Mouse (Mus musculus): ENCODE results near the gene Ly6g6c.

Ly6g6c gene

GRCm38 (mm10) chr17:35083929-35084497, 18.8 kb downstream of the Ly6g6c start:
- no peak for DNase-seq (ENCODE audit: low spot score)

GRCm38 (mm10) chr17:35085208-35085865, 20.1 kb downstream of the Ly6g6c start, which contains the start of gene Ly6g6f:
Gene Ly6g6f, minus strand, starts transcription at chr17:35085610.
- DNase-seq (ENCODE audit: low spot score), result no peak

GRCm38 (mm10) chr17:35088151-35088550, 23.0 kb downstream of the Ly6g6c start:
- no peak for DNase-seq (ENCODE audit: low spot score)

- DNase-seq (ENCODE audit: low spot score), result peak; percentile 92
Observed at GRCm38 (mm10) chr17:35088825-35089644, 23.8 kb downstream of the Ly6g6c start, which contains the start of gene Abhd16a. Gene Abhd16a, plus strand, starts transcription at chr17:35089263.

- DNase-seq (ENCODE audit: low spot score), result no peak
Observed at GRCm38 (mm10) chr17:35090166-35090932, 25.2 kb downstream of the Ly6g6c start.

- DNase-seq (ENCODE audit: low spot score), result no peak
Observed at GRCm38 (mm10) chr17:35092403-35093198, 27.4 kb downstream of the Ly6g6c start.

GRCm38 (mm10) chr17:35094475-35095365, 29.5 kb downstream of the Ly6g6c start:
- DNase-seq (ENCODE audit: low spot score), result no peak

GRCm38 (mm10) chr17:35096597-35096996, 31.4 kb downstream of the Ly6g6c start:
- DNase-seq (ENCODE audit: low spot score), result no peak

- DNase-seq (ENCODE audit: low spot score), result no peak
Observed at GRCm38 (mm10) chr17:35097164-35097655, 32.0 kb downstream of the Ly6g6c start.

- no peak for DNase-seq (ENCODE audit: low spot score)
Observed at GRCm38 (mm10) chr17:35100196-35100765, 35.1 kb downstream of the Ly6g6c start.

GRCm38 (mm10) chr17:35101161-35101560, 36.0 kb downstream of the Ly6g6c start:
- no peak for DNase-seq (ENCODE audit: low spot score)

- no peak for DNase-seq (ENCODE audit: low spot score)
Observed at GRCm38 (mm10) chr17:35102299-35102698, 37.1 kb downstream of the Ly6g6c start.

GRCm38 (mm10) chr17:35103221-35103690, 38.1 kb downstream of the Ly6g6c start:
- no peak for DNase-seq (ENCODE audit: low spot score)

- no peak for DNase-seq (ENCODE audit: low spot score)
Observed at GRCm38 (mm10) chr17:35104079-35104478, 38.9 kb downstream of the Ly6g6c start.

GRCm38 (mm10) chr17:35104754-35105153, 39.6 kb downstream of the Ly6g6c start:
- DNase-seq (ENCODE audit: low spot score), result no peak

- DNase-seq (ENCODE audit: low spot score), result no peak
Observed at GRCm38 (mm10) chr17:35105740-35106389, 40.7 kb downstream of the Ly6g6c start.

GRCm38 (mm10) chr17:35106522-35106921, 41.3 kb downstream of the Ly6g6c start:
- DNase-seq (ENCODE audit: low spot score), result no peak

GRCm38 (mm10) chr17:35108097-35108496, 42.9 kb downstream of the Ly6g6c start, which contains the start of gene Ly6g5c:
Gene Ly6g5c, plus strand, starts transcription at chr17:35108279.
- DNase-seq (ENCODE audit: low spot score), result no peak

- no peak for DNase-seq (ENCODE audit: low spot score)
Observed at GRCm38 (mm10) chr17:35111774-35112173, 46.6 kb downstream of the Ly6g6c start.

All from testis, postnatal 14 days (tissue).